Comparison of ENCODE assay signal across 13 mouse cellular contexts in genomic region chr5:96919149-96919548, GRCm38 (mm10).
DNase-seq lines count a peak whose midpoint lies in the region; ATAC-seq lines count a peak whose summit lies in the region.
"Had no signal": no experiment of that assay in that cellular context is flagged by ENCODE, and none has a peak within 500 bp of the region (broad histone marks: within the 10 kb centered on the region; RNA-seq: fewer than 3 reads in every experiment).

No protein-coding gene starts in this region.

- peak; percentile 87 for DNase-seq in c-Kit-positive CD71-positive TER-119-positive erythroid progenitor cells, embryonic 14.5 days (ENCODE audit: low spot score)
- DNase-seq in liver, embryonic 13.5 days: peak; percentile 76
- no peak for DNase-seq in Muller cell, postnatal 12 days (ENCODE audit: inconsistent ontology term)
- no peak for DNase-seq in adrenal gland, adult 8-10 months
- no peak for DNase-seq in forebrain, embryonic 11.5 days (ENCODE audit: low spot score)
- DNase-seq: adrenal gland, postnatal 10 days; cerebellum, postnatal 14 days had no signal

- H3K27me3 ChIP-seq in kidney, embryonic 15.5 days: no peaks in the 10 kb centered on the region
- H3K27me3 ChIP-seq in kidney, embryonic 14.5 days (ENCODE audit: control insufficient read depth, insufficient read depth, low read length): no peaks in the 10 kb centered on the region
- H3K27me3 ChIP-seq in liver, embryonic 13.5 days: no peaks in the 10 kb centered on the region
- H3K27me3 ChIP-seq in stomach, embryonic 15.5 days (replicated peaks): no peaks in the 10 kb centered on the region
- H3K27me3 ChIP-seq in forebrain, embryonic 11.5 days (ENCODE audit: control insufficient read depth, insufficient read depth, low read length): no peaks in the 10 kb centered on the region
- H3K27me3 ChIP-seq: hindbrain, embryonic 15.5 days; limb, embryonic 15.5 days; midbrain, embryonic 13.5 days had no signal

- no peak overlapping the region for H3K4me2 ChIP-seq in kidney, embryonic 15.5 days
- H3K4me2 ChIP-seq in kidney, embryonic 14.5 days (replicated peaks; ENCODE audit: low read depth, low read length): no peak overlapping the region
- peak overlapping the region; percentile 62 for H3K4me2 ChIP-seq in liver, embryonic 13.5 days
- no peak overlapping the region for H3K4me2 ChIP-seq in stomach, embryonic 15.5 days
- H3K4me2 ChIP-seq in forebrain, embryonic 11.5 days (ENCODE audit: low read depth, low read length, severe bottlenecking): no peak overlapping the region
- H3K4me2 ChIP-seq: hindbrain, embryonic 15.5 days; limb, embryonic 15.5 days; midbrain, embryonic 13.5 days had no signal

- peak; percentile 57 for ATAC-seq in kidney, embryonic 15.5 days (replicated peaks; ENCODE audit: low FRiP score)
- no peak for ATAC-seq in kidney, embryonic 14.5 days (ENCODE audit: low FRiP score, low TSS enrichment)
- peak; percentile 81 for ATAC-seq in liver, embryonic 13.5 days (ENCODE audit: low read depth)
- peak; percentile 69 for ATAC-seq in stomach, embryonic 15.5 days (ENCODE audit: insufficient read depth, low FRiP score, low read depth)
- ATAC-seq in forebrain, embryonic 11.5 days (replicated peaks; ENCODE audit: low FRiP score): no peak
- ATAC-seq: midbrain, embryonic 13.5 days had no signal

- WGBS in kidney, embryonic 15.5 days: 89% methylated on average over 6 of the region's 6 CpGs
- 85% methylated on average over 6 of the region's 6 CpGs for WGBS in kidney, embryonic 14.5 days
- WGBS in liver, embryonic 13.5 days (ENCODE audit: insufficient replicate concordance): 9% methylated on average over 6 of the region's 6 CpGs
- WGBS in stomach, embryonic 15.5 days: 53% methylated on average over 6 of the region's 6 CpGs
- 89% methylated on average over 6 of the region's 6 CpGs for WGBS in forebrain, embryonic 11.5 days

- H3K9ac ChIP-seq in kidney, embryonic 15.5 days: no peak overlapping the region
- H3K9ac ChIP-seq in kidney, embryonic 14.5 days (ENCODE audit: low read depth, low read length): no peak overlapping the region
- H3K9ac ChIP-seq in liver, embryonic 13.5 days: peak overlapping the region; percentile 69
- H3K9ac ChIP-seq in stomach, embryonic 15.5 days: no peak overlapping the region
- no peak overlapping the region for H3K9ac ChIP-seq in forebrain, embryonic 11.5 days (ENCODE audit: low read length)
- H3K9ac ChIP-seq: hindbrain, embryonic 15.5 days; limb, embryonic 15.5 days; midbrain, embryonic 13.5 days had no signal

- H3K27ac ChIP-seq in kidney, embryonic 15.5 days: no peak overlapping the region
- no peak overlapping the region for H3K27ac ChIP-seq in kidney, embryonic 14.5 days (ENCODE audit: low read depth, low read length)
- H3K27ac ChIP-seq in liver, embryonic 13.5 days: peak overlapping the region; percentile 98
- no peak overlapping the region for H3K27ac ChIP-seq in stomach, embryonic 15.5 days
- H3K27ac ChIP-seq in forebrain, embryonic 11.5 days (ENCODE audit: low read depth, low read length): no peak overlapping the region
- H3K27ac ChIP-seq: hindbrain, embryonic 15.5 days; limb, embryonic 15.5 days; midbrain, embryonic 13.5 days had no signal

- H3K4me1 ChIP-seq in kidney, embryonic 15.5 days: peaks cover 21% of the 10 kb centered on the region
- H3K4me1 ChIP-seq in kidney, embryonic 14.5 days (ENCODE audit: control insufficient read depth, insufficient read depth, low read length): peaks cover 7% of the 10 kb centered on the region; the same call in 1 of the 2 replicates
- peaks cover 95% of the 10 kb centered on the region for H3K4me1 ChIP-seq in liver, embryonic 13.5 days (replicated peaks)
- H3K4me1 ChIP-seq in stomach, embryonic 15.5 days: no peaks in the 10 kb centered on the region; the same call in 1 of the 2 replicates
- peaks cover 3% of the 10 kb centered on the region; the same call in 1 of the 2 replicates for H3K4me1 ChIP-seq in forebrain, embryonic 11.5 days (replicated peaks; ENCODE audit: control insufficient read depth, insufficient read depth, low read length)

- no peaks in the 10 kb centered on the region for H3K36me3 ChIP-seq in kidney, embryonic 15.5 days
- H3K36me3 ChIP-seq in kidney, embryonic 14.5 days (ENCODE audit: control insufficient read depth, insufficient read depth, low read length): no peaks in the 10 kb centered on the region
- H3K36me3 ChIP-seq in liver, embryonic 13.5 days: no peaks in the 10 kb centered on the region
- H3K36me3 ChIP-seq in stomach, embryonic 15.5 days: no peaks in the 10 kb centered on the region
- H3K36me3 ChIP-seq in forebrain, embryonic 11.5 days (ENCODE audit: control insufficient read depth, insufficient read depth, low read length): no peaks in the 10 kb centered on the region
- H3K36me3 ChIP-seq: hindbrain, embryonic 15.5 days; limb, embryonic 15.5 days; midbrain, embryonic 13.5 days had no signal

- no peak overlapping the region for H3K4me3 ChIP-seq in kidney, embryonic 15.5 days (replicated peaks)
- H3K4me3 ChIP-seq in kidney, embryonic 14.5 days (ENCODE audit: low read length): no peak overlapping the region
- peak overlapping the region; percentile 6; the same call in 1 of the 2 replicates for H3K4me3 ChIP-seq in liver, embryonic 13.5 days (replicated peaks)
- H3K4me3 ChIP-seq in stomach, embryonic 15.5 days (replicated peaks): no peak overlapping the region
- H3K4me3 ChIP-seq in forebrain, embryonic 11.5 days (ENCODE audit: low read depth, low read length): no peak overlapping the region
- H3K4me3 ChIP-seq: hindbrain, embryonic 15.5 days; limb, embryonic 15.5 days; midbrain, embryonic 13.5 days had no signal

- H3K9me3 ChIP-seq in kidney, embryonic 15.5 days (replicated peaks): no peaks in the 10 kb centered on the region
- H3K9me3 ChIP-seq in kidney, embryonic 14.5 days (ENCODE audit: control insufficient read depth, low read length): no peaks in the 10 kb centered on the region
- no peaks in the 10 kb centered on the region for H3K9me3 ChIP-seq in liver, embryonic 13.5 days (replicated peaks)
- no peaks in the 10 kb centered on the region for H3K9me3 ChIP-seq in stomach, embryonic 15.5 days
- H3K9me3 ChIP-seq in forebrain, embryonic 11.5 days (ENCODE audit: control insufficient read depth, low read length): no peaks in the 10 kb centered on the region
- H3K9me3 ChIP-seq: hindbrain, embryonic 15.5 days; limb, embryonic 15.5 days; midbrain, embryonic 13.5 days had no signal

Comparison
In these comparisons a context has a peak if more than half of its experiments do, and no peak if none do; other contexts are left out.
1. ATAC-seq: peak in kidney, embryonic 15.5 days (single experiment), liver, embryonic 13.5 days (single experiment) and stomach, embryonic 15.5 days (single experiment); none in kidney, embryonic 14.5 days (single experiment) and forebrain, embryonic 11.5 days (single experiment).
2. DNase-seq: peak in c-Kit-positive CD71-positive TER-119-positive erythroid progenitor cells, embryonic 14.5 days (single experiment) and liver, embryonic 13.5 days (single experiment); none in Muller cell, postnatal 12 days (single experiment), adrenal gland, adult 8-10 months (single experiment) and forebrain, embryonic 11.5 days (single experiment).